Mouse (Mus musculus) induced T-regulatory cell, adult 2 months (primary cell): ENCODE measurements at regions not wholly inside any gene's neighbourhood (a gene's known extent, or its start where the extent isn't known, plus 50 kb on each side); places are given as distances from the start of the nearest gene placed in this dataset.

Experiments
- DNase-seq: peaks from one replicate; pipeline ENCODE4 v3.0.0-alpha.2; 2012; ENCODE audit warnings: low read depth

- no peak for DNase-seq
These were observed 53.8 kb upstream of the Ccnd1 start for GRCm38 (mm10) chr7:144993566-144993965.

- no peak for DNase-seq
These were observed 52.0 kb upstream of the Ccnd1 start for GRCm38 (mm10) chr7:144991760-144992159.
